Mouse (Mus musculus) ovary, postnatal 36 days (tissue): Measurements from ENCODE around the gene Slc25a48.

Source experiments
- DNase-seq: peaks from one replicate; pipeline ENCODE4 v3.0.0; 2022; ENCODE audit warnings: low spot score, mixed read lengths

Slc25a48 gene

GRCm38 (mm10) chr13:56438211-56439075 is at the start of gene Slc25a48:
Gene Slc25a48, plus strand, starts transcription at chr13:56438355.
- peak; percentile 46 for DNase-seq

- DNase-seq = no peak
These were observed 40.6 kb upstream of the Slc25a48 start for GRCm38 (mm10) chr13:56397572-56397971.

DNA sequence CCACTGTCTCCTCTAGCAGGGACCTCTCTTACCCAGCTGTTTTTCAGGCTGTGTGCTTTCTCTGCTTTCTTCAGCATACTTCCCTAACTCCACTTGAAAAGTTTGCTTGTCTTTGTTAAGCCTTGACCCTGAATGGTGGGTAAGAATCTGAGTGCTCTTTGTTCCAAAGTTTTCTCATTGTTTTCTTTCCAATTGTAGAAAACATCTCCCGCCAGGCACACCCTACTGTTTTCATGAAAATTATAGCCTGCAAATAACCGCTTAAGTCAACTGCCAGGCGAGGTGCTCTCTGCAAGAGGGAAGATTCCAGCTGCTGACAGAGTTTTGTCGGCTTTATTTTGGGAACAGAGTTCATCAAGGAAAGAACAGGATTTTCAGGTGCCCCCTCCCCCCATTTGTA is 37.0 kb upstream of the Slc25a48 start:
- DNase-seq = no peak

DNA sequence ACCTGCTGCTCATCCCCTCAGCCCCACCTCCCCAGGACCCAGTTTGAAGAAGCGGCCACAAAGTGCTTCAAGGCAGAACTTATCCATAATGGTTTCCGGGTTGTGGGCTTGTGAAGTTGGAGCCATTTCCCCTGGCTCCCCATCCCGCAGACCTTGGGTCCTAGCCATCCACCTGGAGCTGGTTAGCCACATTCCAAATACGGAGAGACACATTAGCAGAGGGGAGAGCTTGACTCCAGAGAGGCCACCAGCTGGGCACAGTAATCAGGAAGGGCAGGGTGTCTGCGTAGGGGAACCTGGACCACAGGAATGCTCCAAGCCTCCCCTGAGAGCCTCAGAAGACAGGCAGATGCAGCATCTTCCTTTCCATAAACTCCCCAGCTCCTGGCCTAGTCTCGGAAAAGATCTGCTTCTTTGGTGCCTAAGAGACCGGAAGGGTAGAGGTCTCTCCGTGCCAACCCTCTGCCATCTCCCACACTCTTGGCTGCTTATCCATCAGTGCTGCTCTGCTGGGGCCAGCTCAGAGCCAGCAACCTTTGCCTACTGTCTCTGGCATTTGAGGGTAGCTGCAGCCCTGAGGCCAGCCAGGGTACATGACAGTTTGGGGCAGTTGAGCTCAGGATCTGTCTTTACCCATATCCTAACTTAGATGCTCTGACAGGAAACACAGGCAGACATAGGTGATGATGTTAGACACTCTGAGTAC is 34.6 kb upstream of the Slc25a48 start:
- DNase-seq = no peak

DNA sequence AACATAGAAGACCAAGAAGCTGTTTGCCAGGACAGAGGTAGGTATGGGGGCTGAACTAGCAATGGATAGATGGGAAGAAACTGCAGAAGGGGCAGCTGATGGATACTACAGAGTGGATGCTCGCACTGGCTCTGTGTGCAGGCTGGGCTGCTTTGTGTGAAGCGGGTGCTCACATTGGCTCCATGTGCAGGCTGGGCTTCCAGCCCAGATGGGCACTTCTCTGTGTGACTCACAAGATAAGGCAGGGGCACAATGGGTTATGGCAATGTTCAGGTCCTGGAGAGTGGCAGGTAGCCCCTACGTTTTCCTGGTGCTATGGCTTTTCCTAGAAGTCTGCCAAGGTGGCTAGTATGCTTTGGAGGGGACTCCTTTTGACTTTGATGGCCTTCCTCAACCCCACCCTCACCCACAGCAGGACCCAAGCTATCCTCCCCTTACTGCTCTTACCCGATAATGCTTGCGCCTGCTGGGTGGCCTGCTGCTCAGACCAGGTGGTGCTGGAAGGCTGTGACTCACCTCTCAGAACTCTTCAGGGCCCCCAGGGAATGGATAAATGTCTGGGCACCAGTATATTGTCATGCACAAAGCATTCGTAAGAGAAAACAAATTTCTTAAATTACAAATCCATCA is 33.5 kb upstream of the Slc25a48 start:
- no peak for DNase-seq

- no peak for DNase-seq
These were observed 25.8 kb upstream of the Slc25a48 start for GRCm38 (mm10) chr13:56412286-56412873.

- DNase-seq = peak; percentile 43
These were observed 19.3 kb upstream of the Slc25a48 start for GRCm38 (mm10) chr13:56418685-56419483.

DNA sequence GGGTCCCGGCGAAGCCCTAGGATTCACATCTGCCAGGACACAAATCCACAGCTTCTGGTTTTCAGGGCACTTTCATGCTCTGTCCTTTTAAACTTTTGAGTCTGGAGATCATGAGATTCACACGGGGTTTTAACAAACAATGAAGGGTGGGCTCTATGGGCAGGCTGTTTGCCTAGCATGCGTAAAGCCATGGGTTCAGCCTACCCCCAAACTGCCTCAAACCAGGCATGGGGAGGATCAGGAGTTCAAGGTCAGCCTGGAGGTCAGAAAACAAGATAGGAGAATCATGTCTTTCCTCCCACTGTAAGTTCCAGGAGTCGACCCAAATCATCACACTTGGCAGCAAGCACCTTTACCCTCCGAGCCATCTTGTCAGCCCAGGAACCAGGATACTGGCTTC is 18.6 kb upstream of the Slc25a48 start:
- no peak for DNase-seq

- DNase-seq = peak; percentile 61
These were observed 16.0 kb upstream of the Slc25a48 start for GRCm38 (mm10) chr13:56422072-56422723.

- no peak for DNase-seq
These were observed 12.2 kb upstream of the Slc25a48 start for GRCm38 (mm10) chr13:56425931-56426330.

GRCm38 (mm10) chr13:56426365-56426764 is 11.8 kb upstream of the Slc25a48 start, which contains the start of gene Gm3045:
Gene Gm3045, plus strand, starts transcription at chr13:56426594.
- no peak for DNase-seq

GRCm38 (mm10) chr13:56428724-56429500 is 9.2 kb upstream of the Slc25a48 start:
- DNase-seq = peak; percentile 77

- DNase-seq = no peak
These were observed 5.7 kb upstream of the Slc25a48 start for GRCm38 (mm10) chr13:56432496-56432895.

DNA sequence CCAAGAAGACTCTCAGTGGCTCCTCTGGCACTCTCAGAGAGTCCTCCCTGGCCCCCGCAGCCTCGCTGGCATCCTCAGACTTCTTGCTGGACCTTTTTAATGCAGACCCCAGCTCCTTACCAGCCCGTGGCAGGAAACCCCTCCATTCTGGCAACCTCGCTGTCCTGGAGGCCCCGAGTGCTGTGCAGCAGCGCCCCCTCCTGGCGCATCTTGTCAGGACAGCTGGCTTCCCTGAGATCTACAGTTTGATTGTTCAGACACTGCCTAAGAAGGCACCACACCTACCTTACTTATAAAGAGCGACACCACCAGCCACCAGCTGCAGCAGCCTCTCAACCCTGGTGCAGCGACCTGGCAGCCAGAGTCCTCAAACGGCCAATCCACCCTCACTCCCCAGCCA is 4.7 kb upstream of the Slc25a48 start:
- peak; percentile 71 for DNase-seq

GRCm38 (mm10) chr13:56434311-56434751 is 3.8 kb upstream of the Slc25a48 start:
- peak; percentile 53 for DNase-seq

DNA sequence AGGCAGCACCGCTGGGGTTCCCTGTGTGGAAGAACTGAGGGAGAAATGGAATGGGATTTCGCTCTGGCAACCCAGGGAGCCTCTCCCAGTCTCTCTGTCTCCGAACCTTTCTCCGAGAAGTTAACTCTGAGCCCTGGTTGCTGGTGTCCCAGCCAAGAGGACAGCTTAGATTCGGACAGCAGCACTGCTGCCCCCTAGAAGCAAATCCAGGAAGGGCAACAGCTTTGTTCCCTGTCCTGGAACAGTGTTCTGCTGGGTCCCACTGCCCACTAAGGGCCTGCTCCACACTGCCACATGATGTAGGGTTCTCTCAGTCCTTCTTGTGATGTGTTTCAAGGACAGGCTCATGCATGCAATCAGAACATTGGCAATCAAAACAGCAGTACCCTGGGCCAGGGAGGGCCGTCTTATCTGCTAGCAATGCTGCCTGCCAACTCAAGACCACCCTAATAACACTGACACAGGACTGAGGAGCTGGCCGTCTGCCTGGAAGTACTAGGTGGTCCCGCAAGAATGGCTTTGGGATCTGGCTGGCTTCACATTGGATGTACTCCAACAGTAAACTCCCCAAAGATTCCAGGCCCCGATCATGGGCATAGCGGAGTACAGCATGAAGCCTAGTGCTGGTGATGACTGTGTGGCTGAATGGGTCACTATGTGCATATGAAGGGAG is 2.4 kb upstream of the Slc25a48 start:
- DNase-seq = no peak

DNA sequence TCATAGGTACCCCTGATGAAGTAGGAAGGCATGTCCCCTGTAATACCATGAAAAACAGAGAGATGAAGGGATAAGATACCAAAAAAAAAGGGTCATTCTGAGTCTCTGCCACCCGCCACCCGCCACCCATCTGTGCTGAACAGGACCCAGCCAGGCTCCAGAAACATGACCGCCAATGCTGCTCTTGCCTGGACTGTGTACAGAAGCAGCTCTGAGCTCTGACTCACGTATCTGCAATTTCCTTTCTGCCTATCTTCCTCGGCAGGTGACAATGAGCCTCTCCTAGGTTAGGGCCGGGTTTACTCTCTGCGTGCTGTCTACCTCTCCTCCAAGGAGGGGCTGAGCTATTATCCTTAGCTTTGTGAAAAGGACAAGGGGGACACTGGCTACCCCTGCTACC is 5.3 kb downstream of the Slc25a48 start:
- no peak for DNase-seq

DNA sequence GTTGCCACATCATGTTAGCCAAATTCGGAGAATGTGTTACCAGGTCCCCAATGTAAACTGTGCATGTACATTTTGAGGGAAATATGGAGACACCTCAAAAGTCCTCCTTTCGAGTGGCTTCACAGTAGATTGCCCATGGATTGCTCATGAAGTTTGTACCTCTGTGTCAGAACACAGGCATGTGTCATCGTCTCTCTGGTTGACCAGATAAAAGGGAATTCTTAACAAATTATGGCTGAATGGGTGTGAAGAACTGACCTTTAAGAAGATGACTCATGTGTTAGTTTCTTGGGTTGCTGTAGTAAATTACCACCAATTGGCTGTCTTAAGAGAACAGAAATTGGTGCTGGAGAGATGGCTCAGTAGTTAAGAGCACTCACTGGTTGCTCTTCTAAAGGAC is 6.0 kb downstream of the Slc25a48 start:
- no peak for DNase-seq

DNA sequence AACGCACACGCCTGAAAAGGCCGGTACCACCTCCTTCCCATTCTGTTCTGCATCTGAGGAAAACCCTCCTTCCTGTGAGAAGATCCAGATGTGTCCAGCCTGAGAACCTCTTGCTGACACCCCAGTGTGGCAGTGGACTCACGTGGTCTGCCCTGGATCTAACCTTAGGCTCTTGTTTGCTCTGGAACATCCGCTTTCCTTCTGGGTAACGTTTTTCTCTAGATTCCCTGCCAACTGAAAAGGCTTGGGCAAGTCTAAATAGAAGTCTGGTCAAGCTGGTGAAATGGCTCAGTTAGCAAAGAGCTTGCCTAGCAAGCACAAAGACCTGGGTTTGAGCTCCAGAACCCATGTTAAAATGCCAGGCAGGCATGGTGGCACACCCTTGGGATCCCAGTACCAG is 6.8 kb downstream of the Slc25a48 start:
- DNase-seq = no peak
